Mouse (Mus musculus): Measurements from ENCODE around the gene Cpt1b.

GRCm38 (mm10) chr15:89455642-89456041 is 30.0 kb upstream of the Cpt1b start:
- TF ChIP-seq CTCF (IDR thresholded peaks at IDR 0.05; ENCODE audit: extremely low read depth, insufficient read length, insufficient replicate concordance, low read depth, low read length), result no peak
- TF ChIP-seq POLR2A (IDR thresholded peaks at IDR 0.05; ENCODE audit: low read depth, low read length), result no peak
